Mouse (Mus musculus) intestine, postnatal 0 days (tissue): ENCODE data around the gene A930033H14Rik. TPM values are rescaled to one million over a fixed set of nuclear protein-coding genes. Genes with fewer than 3 reads are reported as not detected.
A peak's percentile ranks its signal among the peaks of the same experiment; 100 is the strongest.

Source experiments
- ATAC-seq: fragments of 200-750 bp; cut with Nextera tagmentation; 2 replicates; pipeline ENCODE4 v1.8.0; 2017; ENCODE audit warnings: mild to moderate bottlenecking, moderate TSS enrichment, moderate library complexity
- H3K27ac ChIP-seq: fragments of 300-500 bp; sonication (generic); 2 replicates; pipeline ENCODE4 v1.5.1; 2014; ENCODE audit warnings: mild to moderate bottlenecking, low read depth, low read length, moderate library complexity
- H3K27me3 ChIP-seq: fragments of 300-500 bp; sonication (generic); replicated peaks from 2 replicates; pipeline ENCODE4 v1.6.1; 2014; ENCODE audit warnings: low read length, mixed read lengths; ENCODE audit not compliant: control insufficient read depth, insufficient read depth
- H3K36me3 ChIP-seq: fragments of 300-500 bp; sonication (generic); 2 replicates; pipeline ENCODE4 v1.6.1; 2014; ENCODE audit warnings: mild to moderate bottlenecking, moderate library complexity; ENCODE audit not compliant: control insufficient read depth, insufficient read depth
- H3K4me1 ChIP-seq: fragments of 300-500 bp; sonication (generic); replicated peaks from 2 replicates; pipeline ENCODE4 v1.6.1; 2014; ENCODE audit warnings: antibody characterized with exemption, low read length, mixed read lengths; ENCODE audit not compliant: control insufficient read depth, insufficient read depth
- H3K4me2 ChIP-seq: fragments of 300-500 bp; sonication (generic); replicated peaks from 2 replicates; pipeline ENCODE4 v1.6.1; 2014; ENCODE audit warnings: low read depth, mild to moderate bottlenecking, moderate library complexity
- H3K4me3 ChIP-seq: fragments of 300-500 bp; sonication (generic); 2 replicates; pipeline ENCODE4 v1.5.1; 2014; ENCODE audit warnings: low read depth, low read length
- H3K9ac ChIP-seq: fragments of 300-500 bp; sonication (generic); 2 replicates; pipeline ENCODE4 v1.6.1; 2014; ENCODE audit warnings: mild to moderate bottlenecking, low read depth, low read length
- H3K9me3 ChIP-seq: fragments of 300-500 bp; sonication (generic); 2 replicates; pipeline ENCODE4 v1.6.1; 2016; ENCODE audit warnings: mixed run types; ENCODE audit not compliant: control insufficient read depth
- CTCF ChIP-seq: sonication (generic); IDR thresholded peaks from 2 replicates; pipeline ENCODE4 v1.5.1; 2016; ENCODE audit warnings: low read depth, mild to moderate bottlenecking, control low read depth, antibody characterized with exemption, moderate library complexity
- WGBS: fragments of 180-500 bp; shearing (Covaris S2); extraction: QIAGEN DNeasy Blood & Tissue Kit; methylation state at CpG from one replicate; pipeline ENCODE4 v1.1.7; 2014; 5-methylcytosine and 5-hydroxymethylcytosine counted together
- polyA plus RNA-seq: library from polyadenylated mRNA; unstranded; fragments of >200 nt; fragmentation: Nextera tagmentation; extraction: Ambion mirVana; gene quantifications from 2 replicates; pipeline ENCODE4 v1.2.1, GENCODE M21; 2015

Gene A930033H14Rik
- polyA plus RNA-seq, 1 experiment from 2014 or later, result 1.0 TPM

GRCm38 (mm10) chr10:69217127-69217690 is 4.3 kb upstream of the A930033H14Rik start:
- TF ChIP-seq CTCF, result no peak
- Histone ChIP-seq H3K27me3 (no peaks in the 10 kb centered on the region), H3K9ac (no peak overlapping the region), H3K4me1 (no peaks in the 10 kb centered on the region), H3K4me3 (no peak overlapping the region), H3K27ac (no peak overlapping the region), H3K4me2 (no peak overlapping the region), H3K36me3 (no peaks in the 10 kb centered on the region), H3K9me3 (no peaks in the 10 kb centered on the region)
- 93% methylated on average over 4 of the region's 4 CpGs for WGBS
- no peak for ATAC-seq

DNA sequence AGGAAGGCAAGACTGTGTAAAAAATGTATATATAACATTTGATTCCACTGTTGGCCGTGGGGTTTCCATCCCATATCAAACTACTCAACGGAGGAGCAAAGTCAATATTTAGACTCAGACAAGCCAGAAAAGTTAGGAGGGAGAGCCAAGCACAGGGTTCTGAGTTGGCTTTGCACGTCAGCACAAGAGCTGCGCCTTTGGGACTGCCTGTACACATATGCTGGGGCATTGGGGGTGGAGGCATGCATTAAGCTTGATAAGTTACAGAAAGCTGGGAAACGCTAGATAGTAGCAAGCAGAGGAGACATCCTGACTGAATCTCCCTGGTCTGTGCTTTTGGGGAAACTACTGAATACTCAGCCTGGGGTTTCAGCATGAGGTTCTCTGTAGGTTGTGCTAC is 1.1 kb upstream of the A930033H14Rik start:
- Histone ChIP-seq H3K4me3 (peak overlapping the region; percentile 76), H3K27me3 (no peaks in the 10 kb centered on the region), H3K9me3 (no peaks in the 10 kb centered on the region), H3K36me3 (no peaks in the 10 kb centered on the region; the same call in 1 of the 2 replicates), H3K27ac (no peak overlapping the region; the same call in 1 of the 2 replicates), H3K4me1 (no peaks in the 10 kb centered on the region), H3K9ac (peak overlapping the region; percentile 79; the same call in 1 of the 2 replicates), H3K4me2 (peak overlapping the region; percentile 97)
- no peak for TF ChIP-seq CTCF
- ATAC-seq, result no peak
- 23% methylated on average over 5 of the region's 5 CpGs for WGBS

GRCm38 (mm10) chr10:69213451-69213877 is 566 bp upstream of the A930033H14Rik start:
- H3K27me3 ChIP-seq, result no peaks in the 10 kb centered on the region
- no peak for TF ChIP-seq CTCF
- under 1% methylated on average over 21 of the region's 21 CpGs for whole genome bisulfite sequencing
- ATAC-seq, result peak; percentile 63
- H3K4me3 ChIP-seq, result peak overlapping the region; percentile 76
- no peaks in the 10 kb centered on the region for H3K9me3 ChIP-seq
- peak overlapping the region; percentile 79 for H3K9ac ChIP-seq
- H3K4me2 ChIP-seq, result peak overlapping the region; percentile 97
- H3K36me3 ChIP-seq, result no peaks in the 10 kb centered on the region; the same call in 1 of the 2 replicates
- H3K4me1 ChIP-seq, result no peaks in the 10 kb centered on the region
- H3K27ac ChIP-seq, result peak overlapping the region; percentile 94

GRCm38 (mm10) chr10:69211976-69212375 is 922 bp downstream of the A930033H14Rik start:
- no peaks in the 10 kb centered on the region; the same call in 1 of the 2 replicates for H3K36me3 ChIP-seq
- H3K9ac ChIP-seq, result peak overlapping the region; percentile 79
- H3K4me2 ChIP-seq, result peak overlapping the region; percentile 97
- no peaks in the 10 kb centered on the region for H3K9me3 ChIP-seq
- H3K4me3 ChIP-seq, result peak overlapping the region; percentile 76
- no peak for TF ChIP-seq CTCF
- 7% methylated on average over 14 of the region's 14 CpGs for WGBS
- H3K27me3 ChIP-seq, result no peaks in the 10 kb centered on the region
- H3K27ac ChIP-seq, result peak overlapping the region; percentile 94
- ATAC-seq, result no peak
- H3K4me1 ChIP-seq, result no peaks in the 10 kb centered on the region

DNA sequence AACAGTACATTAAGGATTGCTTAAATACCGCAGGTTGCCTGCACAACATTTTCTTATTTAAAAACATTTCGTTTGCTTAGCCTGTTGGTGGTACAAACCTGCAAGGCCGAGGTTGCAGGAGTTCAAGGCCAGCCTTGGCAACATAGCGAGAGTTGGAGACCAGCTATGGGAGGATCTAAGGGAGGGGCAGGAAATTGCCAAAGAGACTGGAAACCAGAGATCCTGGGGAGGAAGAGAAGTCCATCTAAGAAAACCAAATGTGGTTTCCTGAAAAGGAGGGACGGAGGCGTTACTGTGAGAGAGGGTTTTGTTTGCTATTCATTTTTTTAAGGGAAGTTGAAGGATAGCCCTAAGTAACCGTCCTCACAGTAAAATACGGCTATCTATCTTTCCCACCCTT is 1.3 kb downstream of the A930033H14Rik start:
- WGBS, result 52% methylated on average over 8 of the region's 8 CpGs
- Histone ChIP-seq H3K9ac (peak overlapping the region; percentile 79; the same call in 1 of the 2 replicates), H3K9me3 (no peaks in the 10 kb centered on the region), H3K27me3 (no peaks in the 10 kb centered on the region), H3K27ac (0 out of 2 replicates have a peak overlapping the region, but pooled peaks have one; percentile 94), H3K4me3 (peak overlapping the region; percentile 76), H3K4me2 (peak overlapping the region; percentile 97), H3K4me1 (no peaks in the 10 kb centered on the region), H3K36me3 (no peaks in the 10 kb centered on the region; the same call in 1 of the 2 replicates)
- no peak for TF ChIP-seq CTCF
- ATAC-seq, result no peak

- 83% methylated on average over 5 of the region's 5 CpGs for WGBS
- TF ChIP-seq CTCF, result no peak
These were observed 2.2 kb downstream of the A930033H14Rik start for GRCm38 (mm10) chr10:69210659-69211058.

More at GRCm38 (mm10) chr10:69210659-69211058, 2.2 kb downstream of the A930033H14Rik start:
- Histone ChIP-seq H3K4me3 (no peak overlapping the region), H3K27me3 (no peaks in the 10 kb centered on the region), H3K4me2 (no peak overlapping the region), H3K4me1 (no peaks in the 10 kb centered on the region), H3K9me3 (no peaks in the 10 kb centered on the region), H3K27ac (no peak overlapping the region), H3K36me3 (no peaks in the 10 kb centered on the region; the same call in 1 of the 2 replicates), H3K9ac (no peak overlapping the region)
- no peak for ATAC-seq
